Mouse (Mus musculus) left cerebral cortex, adult 18-20 months (tissue): Measurements from ENCODE around the gene Clk3. TPM values are rescaled to one million over a fixed set of nuclear protein-coding genes. Genes with fewer than 3 reads are reported as not detected.

Experiments used
- DNase-seq, 2 experiments: peaks; one replicate each; pipeline ENCODE4 v3.0.0; 2021 to 2022; ENCODE audit warnings: low spot score in 2 of 2, mixed read lengths in 1 of 2
- long read RNA-seq, 2 experiments: library from polyadenylated mRNA; stranded (forward); transcript quantifications; one replicate each; pipeline ENCODE4 v2.0.0; 2021
- total RNA-seq, 2 experiments: library from RNA; stranded (reverse); gene quantifications; 2 replicates each; pipeline ENCODE4 v1.2.3; 2021

Clk3 gene
- total RNA-seq, result 10 to 100 TPM; 77.8 to 88.3 TPM
- long read RNA-seq, experiment 1, transcript Clk3-201 (13 exons, 2,496 nt), result major isoform, 48 of 79 reads
- long read RNA-seq, experiment 1, partial matches to known transcripts, result 11 of 79 reads
- long read RNA-seq, experiment 1, other reads (novel, unspliced or antisense), result 20 of 79 reads
- long read RNA-seq, experiment 2, transcript Clk3-201 (13 exons, 2,496 nt), result major isoform, 28 of 39 reads
- long read RNA-seq, experiment 2, partial matches to known transcripts, result 3 of 39 reads
- long read RNA-seq, experiment 2, other reads (novel, unspliced or antisense), result 7 of 39 reads

DNA sequence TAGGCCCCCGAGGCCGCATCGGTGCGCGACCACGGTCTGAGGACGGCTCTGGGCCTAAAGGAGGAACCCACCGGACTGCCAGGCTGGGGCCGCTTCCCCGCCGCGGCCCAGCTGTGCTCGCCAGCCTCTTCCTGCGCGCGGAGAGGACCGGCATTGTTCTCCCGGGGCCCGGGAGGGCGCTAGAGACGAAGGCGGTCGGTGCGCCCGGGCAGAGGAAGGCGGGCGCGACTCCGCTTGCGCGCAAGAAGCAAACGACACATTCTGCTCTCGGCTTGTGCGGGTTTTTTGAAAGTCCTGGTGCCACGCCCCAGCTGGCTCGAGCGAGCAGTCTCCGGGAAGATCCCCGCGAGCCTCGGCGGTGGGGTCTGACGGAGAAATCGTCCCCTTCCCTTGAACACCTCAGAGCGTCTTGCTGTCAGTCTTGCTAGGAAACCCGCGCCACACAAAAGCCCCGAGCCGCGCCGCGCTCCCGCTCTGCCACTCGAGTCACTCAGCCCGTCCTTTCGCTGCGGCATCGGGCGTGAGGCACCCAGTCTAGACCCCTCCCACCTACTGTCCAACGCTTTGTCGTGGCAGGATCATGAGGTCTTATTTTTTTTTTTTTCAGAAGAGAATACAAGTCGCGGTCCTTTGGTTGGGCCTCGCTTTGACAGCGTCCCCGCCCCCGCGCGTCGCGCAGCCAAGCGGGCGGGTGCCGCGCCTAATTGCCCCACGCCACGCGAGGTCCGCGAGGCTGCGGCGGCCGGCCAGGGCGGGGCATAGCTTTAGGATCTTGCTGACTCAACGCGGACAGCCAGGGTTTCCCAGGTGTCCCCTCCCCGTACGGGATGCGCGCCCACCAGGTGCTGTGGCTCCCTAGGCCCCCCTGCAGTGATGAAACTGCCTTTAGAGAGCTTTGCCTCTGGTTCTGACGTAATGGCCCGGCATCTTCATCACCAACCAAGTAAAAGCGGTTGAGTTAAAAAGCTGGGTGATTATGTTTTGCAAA, at the start of gene Clk3:
Gene Clk3, minus strand, starts transcription at position 497 of the 988 bp plus-strand sequence.
- DNase-seq, result peak; percentile 74 to 86

DNA sequence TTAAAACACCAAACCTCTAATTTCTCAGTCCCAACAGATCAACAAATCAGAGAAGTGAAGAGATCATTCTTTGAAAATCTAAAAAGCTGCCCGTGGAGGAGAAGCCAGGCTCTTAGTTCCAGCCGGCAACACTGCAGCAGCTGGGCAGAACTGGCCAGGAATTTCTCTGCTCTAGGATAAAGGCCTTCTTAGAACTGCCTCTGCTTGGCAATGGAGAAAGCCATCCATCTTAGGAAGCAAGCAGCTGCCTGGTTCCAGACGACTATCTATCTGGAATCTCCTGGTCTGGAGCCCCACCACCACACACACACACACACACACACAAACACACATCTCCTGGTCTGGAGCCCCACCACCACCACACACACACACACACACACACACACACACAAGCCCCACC, 49.2 kb upstream of the Clk3 start:
- DNase-seq, result no peak

- DNase-seq, result no peak
Measured at GRCm38 (mm10) chr9:57814014-57814413, 48.4 kb upstream of the Clk3 start.

DNA sequence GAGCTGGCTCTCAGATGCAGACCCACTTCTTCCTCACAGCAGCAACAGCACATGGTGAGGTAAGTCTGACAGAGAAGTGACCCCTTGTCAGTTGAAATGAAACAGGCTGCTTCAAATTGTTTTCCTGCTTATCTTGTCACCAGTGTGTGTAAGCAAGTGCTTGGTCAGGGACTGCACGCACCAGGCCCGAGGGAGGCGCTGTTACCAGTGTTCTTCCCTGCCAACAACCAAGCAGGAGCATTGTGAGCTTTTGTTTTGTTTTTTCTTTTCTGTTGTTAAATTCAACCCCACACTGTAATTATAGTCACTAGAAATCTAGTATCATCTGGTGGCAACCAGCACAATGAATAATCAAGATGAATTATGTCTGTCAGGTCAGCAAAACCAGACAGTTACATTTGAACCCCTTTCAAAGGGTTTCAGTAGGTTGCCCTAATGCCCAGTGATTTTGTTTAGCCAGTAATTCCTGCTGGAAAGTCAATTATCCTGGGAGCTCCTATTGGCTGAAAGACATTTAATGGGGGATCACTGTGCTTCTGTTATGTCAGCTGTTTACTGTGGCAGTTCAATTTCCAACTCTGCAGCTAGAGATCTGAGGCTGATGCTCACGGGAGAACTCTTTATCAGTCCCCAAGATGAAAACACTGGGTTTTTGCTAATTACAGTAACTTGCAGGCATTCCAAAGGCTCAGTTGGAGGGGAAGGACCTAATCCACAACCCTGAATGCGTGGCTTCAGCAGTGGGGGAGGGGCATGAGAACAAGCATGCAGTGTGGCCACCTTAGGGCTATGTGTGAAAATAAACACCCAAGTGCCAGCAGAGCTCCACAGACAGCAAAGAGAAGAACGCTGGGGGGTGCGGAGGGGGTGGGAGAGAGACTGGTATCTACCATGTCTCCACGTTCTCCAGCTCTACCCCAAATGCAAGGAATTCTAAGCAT, 46.4 kb upstream of the Clk3 start:
- DNase-seq, result no peak

DNA sequence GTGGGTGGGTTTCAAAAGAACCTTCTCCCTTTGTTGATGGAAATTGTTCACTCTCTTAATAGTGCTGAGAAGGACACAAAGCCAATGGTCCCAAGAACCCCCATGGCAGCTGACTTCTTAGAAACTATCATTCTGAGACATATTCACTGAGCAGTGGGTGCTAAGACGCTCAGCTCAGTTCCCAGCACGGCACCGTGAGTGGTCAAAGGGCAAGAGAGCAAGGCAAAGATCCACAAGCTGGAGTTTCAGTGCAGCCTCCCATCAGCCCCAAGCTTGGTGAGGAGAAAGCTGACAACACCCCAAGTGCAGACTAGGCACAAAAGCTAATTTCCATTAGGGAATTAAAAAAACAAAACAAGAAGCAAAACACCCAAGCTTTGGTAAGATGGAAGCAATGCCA, 45.0 kb upstream of the Clk3 start:
- DNase-seq, result no peak

- no peak for DNase-seq
Measured at GRCm38 (mm10) chr9:57808771-57809310, 43.2 kb upstream of the Clk3 start.

DNA sequence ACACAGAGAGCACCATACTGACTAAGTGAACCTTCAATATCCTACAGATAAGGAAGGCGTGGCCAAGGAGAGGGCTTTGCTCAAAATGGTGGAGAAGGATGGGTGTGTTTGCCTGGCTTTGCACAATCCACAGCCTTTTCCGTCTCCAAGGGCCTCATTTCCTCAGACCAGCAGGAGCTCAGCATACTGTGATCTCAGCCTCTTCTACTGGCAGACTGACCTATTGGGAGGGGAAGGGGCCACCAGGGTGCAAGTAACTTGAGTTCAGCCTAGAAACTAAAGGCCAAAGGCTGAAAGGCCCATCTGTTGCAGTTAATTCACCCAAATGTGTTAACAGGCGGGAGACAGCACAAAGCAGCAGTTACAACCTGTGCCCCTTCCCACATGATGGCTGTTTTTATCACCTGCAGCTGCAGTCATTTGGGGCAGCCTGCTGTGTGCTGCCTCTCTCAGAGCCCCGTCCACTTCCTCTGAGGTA, 41.6 kb upstream of the Clk3 start:
- no peak for DNase-seq

GRCm38 (mm10) chr9:57806066-57806481, 40.4 kb upstream of the Clk3 start:
- no peak for DNase-seq

- DNase-seq, result no peak
Measured at GRCm38 (mm10) chr9:57805087-57805737, 39.6 kb upstream of the Clk3 start.

GRCm38 (mm10) chr9:57803839-57804238, 38.2 kb upstream of the Clk3 start:
- no peak for DNase-seq

GRCm38 (mm10) chr9:57803047-57803446, 37.4 kb upstream of the Clk3 start:
- peak; percentile 15 to 30 for DNase-seq

DNA sequence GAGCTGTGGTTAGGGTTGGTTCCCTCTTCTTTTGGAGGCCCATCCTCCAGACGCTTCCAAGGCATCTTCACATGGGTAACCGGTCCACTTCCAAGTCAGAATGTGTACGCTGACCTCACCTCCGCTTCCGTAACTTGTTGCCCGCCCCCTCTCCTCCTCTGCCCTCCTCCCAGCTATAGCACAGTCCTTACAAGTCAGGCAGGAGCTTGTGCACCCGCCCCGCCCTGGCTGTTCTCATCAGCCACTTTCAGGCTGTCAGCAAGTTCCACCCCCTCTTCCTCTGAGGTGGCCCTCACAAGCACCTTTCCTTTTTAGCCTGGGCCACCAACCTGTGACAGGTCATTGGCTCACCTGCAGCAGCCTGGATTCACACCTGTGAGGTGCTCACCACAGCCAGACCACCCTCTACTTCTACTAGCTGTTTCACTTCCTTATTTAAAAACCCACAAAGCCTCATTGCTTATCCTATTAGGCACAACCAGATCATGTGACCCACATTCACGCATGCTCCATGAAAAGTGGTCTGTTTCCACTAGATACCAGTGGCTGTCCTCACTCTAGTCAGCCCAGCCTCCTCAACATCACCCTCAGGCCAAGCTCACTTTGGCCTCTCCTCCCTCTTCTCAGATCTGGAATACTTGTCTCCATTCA, 34.8 kb upstream of the Clk3 start:
- no peak for DNase-seq

DNA sequence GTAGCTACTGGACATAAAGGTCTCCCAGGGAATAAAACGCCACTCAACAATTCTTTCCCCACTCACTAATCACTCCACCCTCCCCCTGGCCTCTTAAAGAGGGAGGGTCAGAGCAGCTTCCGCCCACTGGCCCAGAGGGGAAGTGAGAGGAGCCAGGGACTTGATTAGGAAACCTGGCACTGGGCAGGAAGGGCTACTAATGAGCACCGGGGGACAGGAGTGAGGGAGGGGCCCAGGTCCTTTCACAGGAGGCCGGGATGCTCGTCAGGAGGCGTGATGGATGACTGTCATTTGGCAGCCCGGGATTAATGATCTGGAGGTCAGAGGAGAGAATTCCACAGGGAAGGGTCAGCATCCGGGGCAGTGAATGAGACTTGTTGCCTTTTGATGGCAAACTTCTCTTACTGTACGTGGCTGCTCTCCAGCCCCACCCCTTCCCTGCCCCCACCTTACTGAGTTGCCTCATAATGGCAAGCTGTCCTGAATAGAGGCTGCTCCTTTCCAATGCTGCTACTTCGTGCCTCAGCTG, 33.1 kb upstream of the Clk3 start:
- DNase-seq, result no peak

DNA sequence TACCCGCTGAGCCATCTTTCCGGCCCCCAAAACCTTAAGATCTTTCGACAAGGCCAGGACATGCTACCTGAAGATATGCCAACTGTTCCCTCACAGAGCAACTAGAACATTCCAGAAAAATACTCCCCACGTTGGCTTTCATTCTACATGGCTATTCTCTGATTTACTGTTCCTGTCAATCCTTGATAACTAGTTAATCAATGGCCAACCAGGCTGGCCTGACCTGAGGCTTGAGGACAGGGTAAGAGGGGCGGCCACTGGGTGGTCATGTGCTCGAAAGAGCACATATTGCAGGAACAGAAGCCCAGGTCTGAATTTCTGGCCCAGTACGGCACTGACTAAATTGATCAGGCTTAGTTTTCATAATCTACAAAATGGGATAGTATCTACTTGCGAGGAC, 31.8 kb upstream of the Clk3 start:
- no peak for DNase-seq

- no peak for DNase-seq
Measured at GRCm38 (mm10) chr9:57789733-57790132, 24.1 kb upstream of the Clk3 start.

DNA sequence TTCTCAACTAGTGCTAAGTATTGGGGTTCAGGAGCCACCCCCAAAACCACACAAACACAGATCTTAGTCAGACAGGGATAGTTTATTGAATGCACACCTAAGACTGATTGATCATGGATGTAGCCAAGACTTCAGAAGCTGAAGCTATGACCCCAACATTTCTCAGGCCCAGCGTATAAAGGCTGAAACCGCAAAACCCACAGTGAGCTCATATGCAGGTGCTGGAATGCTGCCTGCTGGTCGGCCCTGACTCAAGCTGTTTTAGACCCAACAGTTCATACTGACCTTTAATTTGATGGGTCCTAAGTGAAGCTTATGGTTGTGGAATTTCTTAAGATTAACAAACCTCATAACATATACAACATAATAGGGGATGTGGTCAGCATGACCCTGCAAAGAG, 17.0 kb upstream of the Clk3 start:
- no peak for DNase-seq

DNA sequence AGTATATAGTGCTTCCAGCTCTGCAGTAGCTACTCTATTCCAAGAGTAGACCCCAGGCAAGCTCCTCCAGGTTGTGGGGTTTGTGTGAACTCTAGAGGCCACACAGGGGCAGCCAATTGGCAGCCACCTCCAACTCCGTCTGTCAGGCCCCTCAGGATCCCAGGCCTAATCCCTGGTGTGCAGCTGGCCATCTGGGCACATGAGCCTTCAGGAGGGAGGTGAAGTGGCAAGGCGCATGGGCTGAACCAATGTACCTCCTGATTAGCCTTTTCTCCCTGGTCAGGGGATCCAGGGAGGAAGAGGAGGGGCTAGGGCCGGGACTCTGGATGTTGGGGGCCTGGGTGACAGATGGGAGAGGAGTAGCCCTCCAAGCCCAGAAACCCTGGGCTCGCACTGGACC, 10.1 kb upstream of the Clk3 start:
- DNase-seq, result no peak

GRCm38 (mm10) chr9:57775026-57775425, 9.4 kb upstream of the Clk3 start:
- peak; percentile 55 to 67 for DNase-seq

- no peak for DNase-seq
Measured at GRCm38 (mm10) chr9:57774168-57774567, 8.5 kb upstream of the Clk3 start.
